Mouse (Mus musculus): ENCODE measurements around the gene Abcd3.

DNA sequence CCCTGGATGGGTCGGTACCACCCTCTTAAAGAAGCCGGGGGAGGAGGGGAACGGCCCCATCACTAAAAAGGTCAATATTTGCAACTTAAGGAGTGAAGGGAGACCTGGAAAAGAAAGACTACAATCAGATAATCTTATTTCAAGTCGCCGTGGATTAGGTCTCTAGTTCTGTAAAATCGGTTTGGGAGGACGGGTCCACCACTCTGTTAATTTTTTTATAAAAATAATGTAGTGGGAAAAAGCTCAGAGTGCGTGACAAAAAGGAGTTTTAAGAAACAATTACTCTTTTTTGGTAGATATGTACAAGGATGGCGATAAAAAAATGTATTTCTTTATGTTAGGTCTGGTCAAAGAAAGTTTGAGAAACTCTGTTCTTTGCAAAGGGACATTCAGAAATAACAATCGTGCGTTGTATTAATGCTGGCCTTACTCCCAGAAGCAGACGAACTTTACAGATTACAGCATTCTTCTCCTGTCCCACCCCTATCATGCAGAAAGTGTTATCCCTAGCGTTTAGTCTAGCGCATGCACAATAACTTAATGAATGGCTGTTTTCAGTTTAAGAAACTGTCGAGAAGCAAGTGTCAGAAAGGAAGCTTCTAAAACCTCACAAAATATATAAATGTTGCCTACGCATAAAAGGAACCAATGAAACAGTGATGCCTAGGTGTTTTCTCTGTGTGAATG, 590 bp upstream of the Abcd3 start:
- TF ChIP-seq CTCF (IDR thresholded peaks at IDR 0.05; ENCODE audit: control insufficient read depth, insufficient read depth, insufficient replicate concordance, low read depth, low read length) (no peak), POLR2A (IDR thresholded peaks at IDR 0.05; ENCODE audit: control insufficient read depth, low read depth, low read length) (no peak)
